Mouse (Mus musculus): ENCODE data around the gene Olfr224.

Gene Olfr224

GRCm38 (mm10) chr11:58518916-58519315 is 51.4 kb downstream of the Olfr224 start:
- DNase-seq (ENCODE audit: low spot score), result peak; percentile 76

Measured in ovary, adult 18-20 months (tissue).